Mouse (Mus musculus) heart, embryonic 10.5 days (tissue): Measurements from ENCODE around the gene Pcx. TPM values are rescaled to one million over a fixed set of nuclear protein-coding genes. Genes with fewer than 3 reads are reported as not detected.

ENCODE experiments used
- microRNA-seq: library from miRNA; unstranded; fragments of <30 nt; microRNA quantifications from one replicate; pipeline ENCODE4, GENCODE M21; 2017
- polyA plus RNA-seq: library from polyadenylated mRNA; unstranded; fragments of >200 nt; fragmentation: Nextera tagmentation; extraction: Ambion mirVana; gene quantifications from 2 replicates; pipeline ENCODE4 v1.2.1, GENCODE M21; 2016

The Pcx gene
- polyA plus RNA-seq, 1 experiment from 2014 or later = 21.4 TPM

Small RNA genes lying within 50 kb of the gene (microRNA-seq; reads per million reads assigned to microRNA genes)
- not detected for gene Mir6986

Other genes starting within 250 kb of the Pcx start
- 2.9 and 3.5 TPM in 2 replicates for gene Ssh3, start 241.3 kb upstream of the Pcx start, polyA plus RNA-seq
- 1.9 and 3.6 TPM in 2 replicates for gene Ankrd13d, start 227.3 kb upstream of the Pcx start, polyA plus RNA-seq
- 12.0 and 16.5 TPM in 2 replicates for gene Grk2, start 204.2 kb upstream of the Pcx start, polyA plus RNA-seq
- 52.3 and 53.6 TPM in 2 replicates for gene Kdm2a, start 112.2 kb upstream of the Pcx start, polyA plus RNA-seq
- 24.3 and 28.9 TPM in 2 replicates for gene Rhod, start 71.0 kb upstream of the Pcx start, polyA plus RNA-seq
- 0.89 and 0.97 TPM in 2 replicates for gene Syt12, start 33.0 kb upstream of the Pcx start, polyA plus RNA-seq
- not detected in 2 replicates for gene 2010003K11Rik, start 11.9 kb upstream of the Pcx start, polyA plus RNA-seq
- 4.4 and 7.2 TPM in 2 replicates for gene Lrfn4, start 105.2 kb downstream of the Pcx start, polyA plus RNA-seq
- gene Rce1, start 115.2 kb downstream of the Pcx start, polyA plus RNA-seq = 53.1 and 61.9 TPM in 2 replicates
- 2.1 and 2.2 TPM in 2 replicates for gene Gm960, start 188.2 kb downstream of the Pcx start, polyA plus RNA-seq
- gene Sptbn2, start 200.7 kb downstream of the Pcx start, polyA plus RNA-seq = 0.57 and 1.6 TPM in 2 replicates
- gene Rbm4b, start 246.0 kb downstream of the Pcx start, polyA plus RNA-seq = 44.8 and 59.1 TPM in 2 replicates